Mouse (Mus musculus) stomach, embryonic 14.5 days (tissue): ENCODE results near the gene Msgn1. TPM values are rescaled to one million over a fixed set of nuclear protein-coding genes. Genes with fewer than 3 reads are reported as not detected.
A peak's percentile ranks its signal among the peaks of the same experiment; 100 is the strongest.

Experiments used
- ATAC-seq: fragments of 200-750 bp; cut with Nextera tagmentation; 2 replicates; pipeline ENCODE4 v1.8.0; 2017; ENCODE audit warnings: low read depth, moderate TSS enrichment; ENCODE audit not compliant: insufficient number of reproducible peaks, insufficient read depth, low FRiP score
- H3K27ac ChIP-seq: fragments of 300-500 bp; sonication (generic); 2 replicates; pipeline ENCODE4 v1.5.1; 2014; ENCODE audit warnings: mild to moderate bottlenecking, low read length, moderate library complexity, mixed read lengths
- H3K27me3 ChIP-seq: fragments of 300-500 bp; sonication (generic); 2 replicates; pipeline ENCODE4 v1.6.1; 2014; ENCODE audit warnings: low read length, control low read depth, mixed read lengths; ENCODE audit not compliant: control insufficient read depth, insufficient read depth
- H3K36me3 ChIP-seq: fragments of 300-500 bp; sonication (generic); 2 replicates; pipeline ENCODE4 v1.6.1; 2014; ENCODE audit warnings: mild to moderate bottlenecking, control low read depth, low read length, moderate library complexity, mixed read lengths; ENCODE audit not compliant: control insufficient read depth, insufficient read depth
- H3K4me1 ChIP-seq: fragments of 300-500 bp; sonication (generic); 2 replicates; pipeline ENCODE4 v1.6.1; 2014; ENCODE audit warnings: low read length, control low read depth, mixed read lengths; ENCODE audit not compliant: control insufficient read depth, insufficient read depth
- H3K4me2 ChIP-seq: fragments of 300-500 bp; sonication (generic); replicated peaks from 2 replicates; pipeline ENCODE4 v1.6.1; 2014; ENCODE audit warnings: low read depth, low read length, control low read depth
- H3K4me3 ChIP-seq: fragments of 300-500 bp; sonication (generic); 2 replicates; pipeline ENCODE4 v1.5.1; 2014; ENCODE audit warnings: low read depth, low read length, control low read depth
- H3K9ac ChIP-seq: fragments of 300-500 bp; sonication (generic); replicated peaks from 2 replicates; pipeline ENCODE4 v1.6.1; 2014; ENCODE audit warnings: low read depth, mild to moderate bottlenecking, control low read depth, low read length, moderate library complexity, mixed read lengths
- H3K9me3 ChIP-seq: fragments of 300-500 bp; sonication (generic); 2 replicates; pipeline ENCODE4 v1.6.1; 2016; ENCODE audit warnings: low read depth, low read length, control low read depth; ENCODE audit not compliant: control insufficient read depth
- WGBS: fragments of 180-500 bp; shearing (Covaris S2); extraction: QIAGEN DNeasy Blood & Tissue Kit; methylation state at CpG from one replicate; pipeline ENCODE4 v1.1.7; 2014; 5-methylcytosine and 5-hydroxymethylcytosine counted together
- polyA plus RNA-seq: library from polyadenylated mRNA; unstranded; fragments of >200 nt; fragmentation: Nextera tagmentation; extraction: Ambion mirVana; gene quantifications from 2 replicates; pipeline ENCODE4 v1.2.1, GENCODE M21; 2014

Msgn1 gene
- polyA plus RNA-seq, 1 experiment from 2014 or later = not detected

DNA sequence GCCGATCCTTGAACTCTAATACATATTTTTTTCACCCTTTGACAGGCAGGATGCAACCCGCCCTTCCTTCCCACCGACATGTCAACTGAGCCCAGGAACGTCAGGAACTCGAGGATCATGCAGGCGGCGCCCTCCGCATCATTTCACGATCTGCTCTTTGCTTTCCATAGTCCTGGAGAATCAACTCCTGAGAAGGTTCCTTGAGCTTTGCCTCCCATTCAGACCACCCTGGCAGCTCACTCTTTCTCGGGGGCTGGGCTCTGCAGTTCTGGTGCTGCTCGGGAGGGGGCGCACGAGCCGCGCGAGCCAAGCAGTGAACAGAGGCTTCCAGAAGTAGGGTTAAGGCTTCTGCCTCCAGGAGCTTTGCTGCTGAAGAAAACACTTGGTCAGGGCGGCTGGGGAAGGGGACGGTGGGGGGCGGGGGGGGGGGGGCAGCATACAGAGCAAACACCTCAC, 12.6 kb downstream of the Msgn1 start:
- Histone ChIP-seq H3K9ac (no peak overlapping the region), H3K9me3 (no peaks in the 10 kb centered on the region), H3K27me3 (no peaks in the 10 kb centered on the region), H3K4me2 (peak overlapping the region; percentile 40), H3K4me1 (0 out of 2 replicates have a peak, but pooled peaks cover 3% of the 10 kb centered on the region), H3K4me3 (no peak overlapping the region), H3K27ac (no peak overlapping the region), H3K36me3 (no peaks in the 10 kb centered on the region)
- WGBS = 6% methylated on average over 19 of the region's 19 CpGs
- ATAC-seq = peak; percentile 76; the same call in 1 of the 2 replicates

DNA sequence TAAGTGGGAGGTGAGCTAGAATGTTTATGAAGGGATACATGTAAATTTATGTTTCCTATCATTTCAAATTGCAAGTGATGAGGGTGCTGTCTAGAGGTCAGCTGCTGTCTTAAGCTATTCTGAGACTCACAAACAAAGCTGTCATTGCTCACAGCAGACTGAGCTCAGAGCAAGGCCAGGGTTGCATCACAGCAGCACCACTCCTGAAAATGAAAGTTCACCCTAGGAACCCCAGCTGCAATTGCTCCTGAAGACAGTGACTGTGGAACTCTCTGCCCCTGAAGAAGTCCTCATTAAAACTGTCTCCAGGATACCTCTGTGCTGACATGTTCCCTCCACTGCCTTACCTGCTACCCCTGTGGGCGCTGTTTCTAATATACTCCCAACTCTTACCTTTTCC, 13.7 kb downstream of the Msgn1 start:
- Histone ChIP-seq H3K27me3 (no peaks in the 10 kb centered on the region), H3K36me3 (no peaks in the 10 kb centered on the region), H3K27ac (no peak overlapping the region), H3K9ac (no peak overlapping the region), H3K4me1 (0 out of 2 replicates have a peak, but pooled peaks cover 3% of the 10 kb centered on the region), H3K4me2 (no peak overlapping the region), H3K4me3 (no peak overlapping the region), H3K9me3 (no peaks in the 10 kb centered on the region)
- no peak for ATAC-seq
- 78% methylated on average over 1 of the region's 1 CpGs for WGBS

DNA sequence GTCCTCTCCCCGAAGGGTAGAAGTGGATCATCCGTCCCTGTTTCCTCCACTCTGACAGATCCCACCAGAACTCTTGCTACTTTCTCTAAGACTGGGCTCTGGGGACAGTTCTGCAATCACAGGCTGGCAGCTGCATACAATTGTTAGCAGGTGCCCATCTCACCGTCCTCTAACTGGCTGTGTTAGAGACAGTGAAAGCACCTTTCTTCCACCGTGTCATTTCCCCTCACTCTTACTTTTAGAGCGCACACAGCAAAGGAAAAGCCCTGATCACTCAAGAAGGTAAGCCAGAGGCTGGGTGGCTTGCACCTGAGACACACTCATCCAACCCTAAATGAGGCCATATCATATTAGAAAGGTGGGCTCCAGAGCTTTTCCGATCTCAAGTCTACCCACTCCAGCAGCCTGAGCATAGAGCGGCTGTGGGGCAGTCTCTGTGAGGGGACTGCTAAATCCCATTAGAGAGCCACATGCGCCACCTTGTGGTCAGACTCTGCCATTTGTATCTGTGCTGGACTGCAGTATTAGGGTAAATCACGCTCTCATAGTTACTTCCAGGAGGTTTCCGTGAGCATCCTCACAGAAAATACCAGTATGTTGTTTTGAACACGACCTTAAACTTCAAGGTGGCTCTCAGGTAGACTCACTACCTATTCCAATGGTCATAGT, 30.2 kb downstream of the Msgn1 start:
- Histone ChIP-seq H3K4me2 (peak overlapping the region; percentile 30), H3K36me3 (no peaks in the 10 kb centered on the region), H3K9me3 (no peaks in the 10 kb centered on the region), H3K4me1 (peaks cover 3% of the 10 kb centered on the region; the same call in 1 of the 2 replicates), H3K4me3 (no peak overlapping the region), H3K27me3 (no peaks in the 10 kb centered on the region), H3K27ac (no peak overlapping the region), H3K9ac (no peak overlapping the region)
- 23% methylated on average over 11 of the region's 11 CpGs for WGBS
- ATAC-seq = peak; percentile 89

DNA sequence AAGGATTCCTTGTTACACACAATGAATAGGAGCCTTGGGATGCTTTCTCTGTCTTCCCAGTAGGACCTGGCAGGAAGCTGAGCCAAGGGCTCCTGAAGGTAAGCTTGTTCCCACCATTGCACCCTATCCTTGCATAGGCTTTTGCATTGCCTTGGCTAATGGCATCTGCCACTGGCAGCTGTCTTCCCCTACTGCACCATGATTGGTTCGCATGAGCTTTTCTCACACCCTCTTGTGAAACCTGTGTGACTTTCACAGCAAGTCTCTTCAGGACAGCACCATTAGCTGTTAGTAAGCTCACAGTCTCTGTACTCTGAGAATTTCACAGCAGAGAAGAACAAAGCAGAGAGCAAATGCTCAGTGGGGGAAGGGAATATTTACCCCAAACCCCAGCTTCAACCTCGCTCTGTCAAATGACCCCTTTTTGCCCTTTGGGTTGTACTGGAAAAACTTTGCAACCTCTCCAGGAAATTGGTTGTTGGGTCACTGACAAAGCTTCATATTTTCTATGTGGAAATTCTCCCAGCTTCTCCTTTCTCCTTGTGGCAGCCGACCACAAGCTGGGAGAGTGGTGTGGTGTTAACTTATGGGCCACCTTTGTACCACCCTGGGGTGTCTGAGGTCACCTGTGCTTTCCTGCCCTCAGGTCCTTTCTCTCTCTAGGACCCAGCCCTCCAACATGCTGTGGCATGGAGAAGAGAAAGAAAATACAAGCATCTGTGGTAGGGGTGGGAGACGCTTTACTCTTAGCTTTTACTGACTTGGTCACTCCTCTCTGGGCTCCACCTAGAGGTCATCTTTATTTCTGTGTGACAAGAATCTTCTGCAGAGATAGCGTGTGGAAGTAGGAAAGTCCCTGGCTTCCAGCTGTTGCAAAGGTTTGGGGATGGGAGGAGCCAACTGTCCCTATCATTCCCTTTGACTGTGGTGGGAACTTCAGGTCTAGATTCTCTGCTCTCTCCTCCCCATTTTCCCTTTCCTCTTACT, 31.1 kb downstream of the Msgn1 start:
- peaks cover 3% of the 10 kb centered on the region; the same call in 1 of the 2 replicates for H3K4me1 ChIP-seq
- no peaks in the 10 kb centered on the region for H3K36me3 ChIP-seq
- H3K27me3 ChIP-seq = no peaks in the 10 kb centered on the region
- H3K4me3 ChIP-seq = no peak overlapping the region
- WGBS = 31% methylated on average over 5 of the region's 5 CpGs
- peak overlapping the region; percentile 30 for H3K4me2 ChIP-seq
- no peaks in the 10 kb centered on the region for H3K9me3 ChIP-seq
- no peak; the same call in 1 of the 2 replicates for ATAC-seq
- H3K9ac ChIP-seq = no peak overlapping the region
- no peak overlapping the region for H3K27ac ChIP-seq

DNA sequence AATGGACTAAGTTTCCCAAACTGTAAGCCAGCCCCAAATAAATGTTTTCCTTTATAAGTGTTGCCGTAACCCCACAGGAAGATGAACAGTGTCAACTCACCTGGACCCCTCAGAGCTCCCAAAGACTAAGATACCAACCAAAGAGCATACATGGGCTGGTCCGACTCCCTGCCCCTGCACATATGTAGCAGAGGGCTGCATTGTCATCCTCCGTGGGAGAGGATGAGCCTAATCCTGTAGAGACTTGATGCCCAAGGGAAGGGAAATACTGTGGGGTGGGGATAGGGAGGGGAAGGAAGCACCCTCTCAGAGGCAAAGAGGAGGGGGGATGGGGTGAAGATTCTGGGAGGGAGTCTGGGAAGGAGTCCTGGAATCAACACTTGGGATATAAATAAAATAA, 50.1 kb downstream of the Msgn1 start:
- Histone ChIP-seq H3K36me3 (no peaks in the 10 kb centered on the region), H3K27ac (no peak overlapping the region), H3K9me3 (no peaks in the 10 kb centered on the region), H3K9ac (no peak overlapping the region), H3K27me3 (no peaks in the 10 kb centered on the region), H3K4me2 (no peak overlapping the region), H3K4me3 (no peak overlapping the region), H3K4me1 (no peaks in the 10 kb centered on the region)
- no peak for ATAC-seq
- 87% methylated on average over 3 of the region's 3 CpGs for WGBS

Other genes starting within 250 kb of the Msgn1 start
- 17.4 and 19.8 TPM in 2 replicates for gene Kcns3, start 57.9 kb downstream of the Msgn1 start, polyA plus RNA-seq
- gene Gen1, start 56.8 kb upstream of the Msgn1 start, polyA plus RNA-seq = 11.4 and 15.9 TPM in 2 replicates
- 135 and 152 TPM in 2 replicates for gene Smc6, start 56.9 kb upstream of the Msgn1 start, polyA plus RNA-seq
- 1.1 and 1.4 TPM in 2 replicates for gene Vsnl1, start 227.6 kb upstream of the Msgn1 start, polyA plus RNA-seq
- 0.29 and 0.32 TPM in 2 replicates for gene Rad51ap2, start 247.1 kb upstream of the Msgn1 start, polyA plus RNA-seq